Mouse (Mus musculus) c-Kit-negative CD71-positive TER-119-positive erythroid progenitor cells, embryonic 14.5 days (primary cell): ENCODE data around the gene Tlcd1.
"Not testable (repeated sequence)": the region's sequence is repeated elsewhere in the genome, so short reads cannot be mapped to it uniquely, and the experiment has no call there.

ENCODE experiments used
- DNase-seq: peaks from one replicate; pipeline ENCODE4 v3.0.0-alpha.2; 2013; ENCODE audit warnings: low read depth, low spot score

Tlcd1 gene

DNA sequence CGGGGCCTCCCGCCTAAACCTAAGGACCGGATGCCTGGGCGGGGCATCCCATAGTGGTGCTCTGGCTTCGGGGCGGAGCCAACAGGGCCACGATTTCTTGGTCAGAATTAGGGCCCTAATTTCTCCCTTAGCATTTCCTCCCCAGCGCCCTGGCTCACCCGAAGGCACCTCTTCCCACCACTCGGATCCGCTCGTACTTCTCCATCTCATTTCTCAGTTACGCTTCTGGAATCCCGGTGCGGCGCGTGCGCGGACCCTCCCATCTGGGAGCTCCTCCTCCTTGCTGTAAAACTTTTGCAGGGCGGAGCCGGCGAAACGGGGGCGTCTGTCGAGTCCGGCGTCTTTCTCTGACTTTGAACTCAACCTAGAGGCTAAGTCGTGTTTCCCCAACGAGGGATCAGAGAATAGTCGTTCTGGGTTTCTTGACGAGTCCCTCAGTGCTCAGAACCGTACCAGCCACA lies at the start of gene Tlcd1, which contains the start of gene Nek8:
Tlcd1 (plus strand) TSS at position 310 of the 461 bp plus-strand sequence.
Nek8 (minus strand) TSS at position 274 of the 461 bp plus-strand sequence.
- DNase-seq = peak; percentile 83

DNA sequence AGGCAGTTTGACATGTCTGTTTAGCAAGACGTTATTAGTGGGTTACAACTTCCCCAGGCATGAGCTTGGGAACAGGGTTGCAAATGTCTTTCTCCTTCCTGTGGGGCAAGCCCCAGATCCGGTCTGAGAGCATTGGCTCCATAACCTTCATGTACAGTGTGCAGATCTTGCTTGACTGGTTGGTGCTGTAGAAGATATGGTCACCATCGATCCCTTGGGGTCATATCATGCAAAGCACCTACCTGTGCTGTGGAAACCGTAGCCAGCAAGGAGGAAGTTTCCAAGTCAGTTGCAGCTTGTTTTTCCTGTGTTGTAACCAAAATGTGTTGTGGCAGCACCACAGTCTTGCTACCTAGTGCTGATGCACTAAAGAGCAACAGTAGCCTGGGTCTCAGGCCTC lies 49.8 kb upstream of the Tlcd1 start:
- no peak for DNase-seq

DNA sequence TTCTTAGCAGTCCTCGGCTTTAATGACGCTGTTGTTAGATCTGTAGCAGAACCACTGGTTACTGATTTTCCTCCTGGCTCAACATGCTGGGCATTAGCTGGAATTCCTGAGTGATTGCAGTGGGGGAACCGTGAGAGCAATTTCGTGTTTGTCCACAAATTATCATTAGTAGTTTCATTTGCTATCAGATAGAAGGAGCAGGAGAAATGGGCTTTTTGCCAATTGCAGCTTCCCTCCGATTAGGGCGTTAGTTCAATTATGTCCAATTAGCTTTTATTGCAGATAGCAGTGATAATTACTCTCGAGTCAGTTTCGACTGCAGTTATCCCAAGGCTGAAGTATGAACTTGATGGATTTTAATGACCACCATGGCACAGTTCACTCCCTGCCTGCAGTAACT lies 47.1 kb upstream of the Tlcd1 start:
- no peak for DNase-seq

DNA sequence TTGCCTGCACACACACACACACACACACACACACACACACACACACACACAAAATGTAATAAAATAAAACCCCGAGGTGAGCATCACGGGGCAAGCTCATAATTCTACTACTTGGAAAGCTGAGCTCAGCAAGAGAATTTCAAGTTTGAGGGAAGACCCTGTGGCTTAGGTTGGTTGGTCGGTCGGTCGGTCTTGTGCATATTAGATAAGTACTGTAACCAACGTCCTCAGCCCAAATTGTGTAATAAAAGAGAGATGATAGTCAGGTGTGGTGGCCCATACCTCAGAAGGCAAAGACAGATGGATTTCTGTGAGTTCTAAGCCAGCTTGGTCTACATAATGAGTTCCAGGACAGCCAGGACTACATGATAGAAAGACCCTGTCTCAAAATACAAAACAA lies 42.6 kb upstream of the Tlcd1 start:
- no peak for DNase-seq

DNA sequence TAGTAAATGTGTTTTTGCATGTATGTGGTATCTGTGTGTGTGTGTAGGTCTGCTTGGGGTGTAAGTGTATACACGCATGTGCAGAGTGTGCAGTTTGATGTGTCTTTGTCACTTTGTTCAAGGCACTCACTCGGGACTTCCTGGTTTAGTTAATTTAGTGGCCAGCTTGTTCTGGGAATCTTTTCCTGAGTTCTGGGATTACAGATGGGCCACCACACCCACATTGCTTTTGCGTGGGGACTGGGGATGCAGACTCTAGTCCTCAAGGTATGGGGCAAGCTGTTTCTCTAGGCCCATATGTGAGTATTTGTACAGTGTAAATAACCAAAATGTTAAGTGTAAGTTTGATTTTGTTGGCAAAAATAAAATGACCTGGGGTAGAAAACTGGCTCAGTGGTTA lies 42.2 kb upstream of the Tlcd1 start:
- no peak for DNase-seq

DNA sequence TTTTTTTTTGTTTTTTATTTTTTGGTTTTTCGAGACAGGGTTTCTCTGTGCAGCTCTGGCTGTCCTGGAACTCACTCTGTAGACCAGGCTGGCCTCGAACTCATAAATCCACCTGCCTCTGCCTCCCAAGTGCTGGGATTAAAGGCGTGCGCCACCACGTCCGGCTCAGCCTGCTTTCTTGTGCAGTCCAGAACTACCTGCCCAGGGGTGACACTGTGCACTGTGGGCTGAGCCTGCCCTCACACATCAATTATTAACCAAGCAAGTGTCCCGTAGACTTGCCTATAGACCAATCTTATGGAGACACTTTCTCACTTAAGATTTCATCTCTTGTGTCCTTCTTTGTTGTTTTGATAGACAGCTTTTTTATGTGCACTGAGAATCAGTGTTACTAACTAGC lies 41.2 kb upstream of the Tlcd1 start:
- DNase-seq = not testable (repeated sequence)

DNA sequence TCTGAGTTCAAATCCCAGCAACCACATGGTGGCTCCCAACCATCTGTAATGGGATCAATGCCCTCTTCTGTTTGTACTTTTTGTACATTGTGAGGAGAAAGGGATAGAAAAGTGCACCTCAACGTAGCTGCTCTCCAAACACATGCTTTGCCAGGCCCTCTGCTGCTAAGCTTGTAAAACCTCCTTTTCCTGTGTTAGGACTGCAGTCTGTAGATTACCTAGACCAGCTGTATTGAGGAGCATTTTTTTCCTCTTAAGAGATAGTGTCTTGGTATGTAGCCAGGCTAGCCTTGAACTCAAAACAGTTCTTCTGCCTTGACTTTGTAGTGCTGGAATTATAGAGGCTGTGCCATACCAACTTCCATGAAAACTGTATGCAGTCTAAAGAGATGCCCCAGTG lies 40.4 kb upstream of the Tlcd1 start:
- DNase-seq = no peak

DNA sequence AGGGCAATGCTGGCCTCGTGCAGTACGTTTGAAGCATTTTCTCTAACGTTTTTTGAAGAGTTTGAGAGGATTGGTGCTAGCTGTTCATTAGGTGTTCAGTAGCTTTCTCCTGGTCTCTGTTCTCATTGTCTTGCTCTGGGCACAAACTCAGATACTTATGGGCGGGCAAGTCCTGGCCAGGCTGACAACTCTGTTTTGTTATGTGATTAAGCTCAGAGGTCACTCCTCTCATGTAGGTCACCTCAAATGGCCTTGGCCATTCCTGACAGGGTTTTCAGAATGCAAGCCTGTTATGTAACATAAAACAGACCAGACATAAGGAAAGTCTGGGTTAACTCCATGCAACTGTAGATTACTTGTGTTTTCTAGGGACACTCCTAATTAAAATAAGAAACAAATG lies 38.9 kb upstream of the Tlcd1 start:
- no peak for DNase-seq

DNA sequence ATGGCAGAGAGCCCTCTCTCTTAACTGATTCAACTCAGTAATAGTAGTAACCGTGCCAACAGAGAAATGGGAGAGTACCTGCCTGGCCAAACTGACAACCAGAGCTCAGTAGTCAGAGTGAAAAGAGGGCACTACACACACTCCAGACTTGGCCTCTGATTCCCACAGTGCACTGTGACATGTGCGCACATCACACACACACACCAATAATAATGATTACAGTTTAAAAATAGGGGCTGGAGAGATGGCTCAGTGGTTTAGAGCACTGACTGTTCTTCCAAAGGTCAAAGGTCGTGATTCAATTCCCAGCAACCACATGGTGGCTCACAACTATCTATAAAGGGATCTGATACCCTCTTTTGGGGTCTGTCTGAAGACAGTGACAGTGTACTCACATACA lies 38.5 kb upstream of the Tlcd1 start:
- DNase-seq = no peak

DNA sequence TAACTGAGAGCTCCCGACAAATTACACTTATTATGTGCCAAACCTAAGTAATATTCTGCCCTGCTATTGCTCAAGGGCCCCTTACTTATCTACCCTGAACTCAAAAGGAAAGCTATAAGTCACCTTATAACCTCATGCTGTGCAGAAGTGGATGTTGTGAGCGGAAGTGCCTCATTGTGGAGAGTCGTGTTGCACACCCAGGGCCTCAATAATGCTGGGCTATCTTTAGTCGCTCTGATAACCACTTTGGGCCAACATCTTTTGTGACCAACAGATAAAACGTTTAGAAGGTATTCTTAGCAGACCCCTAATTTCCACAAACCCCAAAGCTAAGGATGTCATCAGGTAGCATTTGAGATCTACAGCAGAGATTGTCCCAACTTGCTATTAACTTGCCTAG lies 35.8 kb upstream of the Tlcd1 start:
- no peak for DNase-seq

DNA sequence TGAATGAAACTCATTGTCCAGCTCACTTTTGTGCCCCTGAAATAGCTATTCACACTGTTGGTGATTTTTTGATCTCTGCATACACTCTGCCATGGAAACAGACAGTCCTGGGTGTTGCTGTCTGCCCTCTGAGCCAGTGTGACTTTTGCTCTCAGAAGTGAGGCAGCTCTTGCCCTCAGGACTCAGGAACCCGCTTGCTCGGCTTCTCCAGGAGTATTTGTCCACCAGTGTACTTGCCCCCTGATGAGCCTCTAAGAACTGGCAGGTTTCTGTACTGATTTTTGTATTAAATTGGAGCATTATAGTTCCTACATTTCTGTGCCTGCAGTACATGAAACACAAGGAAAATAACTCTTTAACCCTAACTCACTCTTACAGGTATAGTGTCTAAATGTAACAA lies 33.0 kb upstream of the Tlcd1 start:
- no peak for DNase-seq

DNA sequence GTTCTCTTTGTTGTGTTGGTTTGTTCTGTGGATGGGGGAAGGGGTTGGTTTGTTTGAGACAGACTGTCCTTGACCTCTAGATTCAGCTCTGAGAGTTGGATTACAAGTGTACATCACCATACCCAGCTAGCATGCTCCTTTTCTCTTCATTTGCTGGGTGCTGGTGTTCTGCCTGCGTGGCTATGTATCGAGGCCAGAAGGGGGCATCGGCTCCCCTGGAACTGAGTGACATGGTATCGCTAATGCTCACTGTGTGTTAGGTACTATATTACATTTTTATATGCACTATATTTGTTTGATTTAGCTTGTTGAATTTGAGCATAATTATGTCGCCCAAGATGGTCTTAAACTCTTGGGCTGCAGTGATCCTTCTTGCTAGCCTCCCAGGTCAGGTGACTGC lies 30.3 kb upstream of the Tlcd1 start:
- no peak for DNase-seq

DNA sequence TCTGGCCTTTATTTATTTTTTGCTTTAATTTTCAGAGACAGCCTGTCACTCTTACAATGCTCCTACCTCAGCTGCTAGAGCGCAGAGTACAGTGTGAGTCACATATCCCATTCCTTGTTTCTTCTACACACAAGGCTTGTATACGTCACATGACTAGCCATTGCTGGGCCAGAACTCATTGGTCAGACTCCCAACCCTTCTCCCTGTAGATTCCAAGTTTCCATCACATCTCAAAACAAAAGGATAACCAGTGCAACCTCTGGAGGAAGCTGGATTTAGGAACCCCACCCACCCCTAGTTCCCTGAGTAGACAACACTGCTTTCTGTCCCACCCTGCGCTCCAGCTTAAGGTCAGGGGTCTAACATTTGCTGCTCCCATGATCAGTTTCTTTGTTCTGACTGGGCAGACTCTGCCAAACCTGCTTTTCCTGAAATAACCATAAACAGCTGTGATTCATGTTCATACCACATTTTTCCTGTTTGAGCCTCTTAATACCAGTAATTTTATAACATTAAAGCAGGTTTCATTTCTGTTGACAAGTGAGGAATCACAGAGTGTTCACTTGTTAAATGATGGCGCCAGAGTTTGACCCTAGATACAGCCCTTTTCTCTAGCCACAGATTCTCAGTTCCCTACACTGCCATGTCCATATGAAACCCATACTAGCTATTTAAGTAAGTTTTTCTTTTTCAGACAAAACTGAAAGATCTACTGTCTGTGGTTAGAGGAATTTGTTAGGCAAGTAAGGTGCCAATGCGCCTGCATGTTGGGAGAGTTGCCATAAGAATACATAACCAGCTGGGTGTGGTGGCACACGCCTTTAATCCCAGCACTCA lies 29.6 kb upstream of the Tlcd1 start:
- no peak for DNase-seq

DNA sequence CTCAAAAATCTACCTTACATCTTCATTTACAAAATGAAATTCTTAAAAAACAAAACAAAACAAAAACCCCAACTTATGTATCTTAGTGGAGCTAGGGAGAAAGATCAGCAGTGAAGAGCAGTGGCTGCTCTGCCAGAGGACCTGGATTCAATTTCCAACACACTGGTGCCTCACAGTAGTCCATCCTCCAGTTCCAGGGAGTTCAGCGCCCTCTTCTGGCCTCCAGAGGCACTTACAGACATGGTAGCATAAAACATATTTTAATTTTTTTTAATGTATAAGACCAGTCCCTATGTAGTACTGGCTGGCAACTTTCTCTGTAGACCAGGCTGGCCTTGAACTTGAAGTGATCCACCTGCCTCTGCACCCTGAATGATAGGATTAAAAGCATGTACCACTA lies 25.4 kb upstream of the Tlcd1 start:
- DNase-seq = peak; percentile 53

DNA sequence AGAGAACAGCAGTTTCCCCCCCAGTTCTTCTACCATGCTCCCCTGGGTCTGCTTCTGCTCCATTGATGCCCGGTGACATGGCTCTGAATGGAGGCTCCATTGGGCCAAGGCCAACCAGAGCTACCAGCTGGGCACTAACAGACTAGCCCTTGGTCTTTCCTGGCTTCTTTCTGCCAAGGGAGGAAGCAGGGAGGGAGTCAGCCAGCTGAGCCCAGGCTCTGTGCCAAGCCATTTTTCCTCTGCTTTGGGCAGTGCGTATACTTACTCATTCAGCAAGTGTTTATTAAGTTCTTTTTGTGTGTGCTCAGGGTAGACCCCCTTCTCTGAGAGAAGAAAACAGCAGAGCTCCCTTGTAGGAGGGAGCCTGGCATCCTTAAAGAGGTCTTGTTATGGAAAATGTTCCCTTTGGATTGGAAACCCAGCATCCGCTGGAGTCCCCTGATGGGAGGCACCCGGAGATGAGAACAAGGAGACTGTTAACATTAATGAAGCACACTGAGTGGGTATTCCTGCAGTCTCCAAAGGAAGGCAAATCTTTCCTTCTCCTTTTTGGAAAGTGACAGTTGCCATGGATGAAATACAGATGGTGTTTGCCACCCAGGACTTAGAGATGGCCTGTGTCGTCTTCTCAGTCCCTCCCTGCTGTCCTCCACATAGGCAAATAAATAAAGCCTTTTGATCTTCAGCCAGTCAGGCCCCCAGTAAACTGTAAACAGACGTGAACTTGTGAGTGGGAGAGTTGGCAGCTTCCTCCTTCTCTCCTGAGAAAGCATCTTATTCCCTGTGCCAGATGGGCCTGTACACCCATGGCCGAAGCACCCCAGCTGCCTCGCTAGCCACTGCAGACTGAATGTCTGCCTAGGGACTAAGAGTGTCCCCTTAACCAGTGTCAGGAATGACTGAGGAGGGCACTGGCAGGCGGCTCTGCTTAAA lies 23.9 kb upstream of the Tlcd1 start:
- DNase-seq = no peak

DNA sequence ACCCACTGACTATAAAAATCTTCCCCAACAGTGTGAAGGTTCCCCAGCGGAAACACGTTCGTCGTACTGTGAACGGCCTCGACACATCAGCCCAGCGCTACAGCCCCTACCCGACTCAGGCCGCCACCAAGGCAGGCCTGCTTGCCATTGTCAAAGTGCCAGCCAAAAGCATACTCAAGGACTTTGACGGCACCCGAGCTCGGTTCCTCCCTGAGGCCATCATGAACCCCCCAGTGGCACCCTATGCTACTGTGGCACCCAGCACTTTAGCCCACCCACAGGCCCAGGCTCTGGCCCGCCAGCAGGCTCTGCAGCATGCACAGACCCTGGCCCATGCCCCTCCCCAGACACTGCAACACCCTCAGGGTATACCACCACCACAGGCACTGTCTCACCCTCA lies 22.7 kb upstream of the Tlcd1 start:
- DNase-seq = no peak

DNA sequence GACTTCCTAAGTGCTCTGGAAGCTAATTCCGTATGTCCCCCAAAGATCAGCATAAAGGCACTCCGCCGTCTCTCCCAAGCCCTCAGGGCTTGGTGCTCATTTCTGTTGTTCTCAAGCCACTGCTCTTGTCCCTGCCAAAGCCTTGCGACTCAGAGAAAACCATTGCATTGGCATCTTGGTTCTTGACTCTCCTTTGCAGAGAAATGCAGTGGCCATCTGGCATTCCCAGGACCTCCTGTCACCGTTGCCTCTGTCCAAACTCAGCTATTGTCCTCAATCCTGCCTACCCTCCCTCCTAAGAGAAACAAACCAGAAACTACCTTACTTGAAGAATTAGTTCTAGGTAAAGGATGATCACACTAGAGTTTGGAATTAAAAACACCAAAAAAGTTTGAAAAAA lies 20.8 kb upstream of the Tlcd1 start:
- DNase-seq = no peak

DNA sequence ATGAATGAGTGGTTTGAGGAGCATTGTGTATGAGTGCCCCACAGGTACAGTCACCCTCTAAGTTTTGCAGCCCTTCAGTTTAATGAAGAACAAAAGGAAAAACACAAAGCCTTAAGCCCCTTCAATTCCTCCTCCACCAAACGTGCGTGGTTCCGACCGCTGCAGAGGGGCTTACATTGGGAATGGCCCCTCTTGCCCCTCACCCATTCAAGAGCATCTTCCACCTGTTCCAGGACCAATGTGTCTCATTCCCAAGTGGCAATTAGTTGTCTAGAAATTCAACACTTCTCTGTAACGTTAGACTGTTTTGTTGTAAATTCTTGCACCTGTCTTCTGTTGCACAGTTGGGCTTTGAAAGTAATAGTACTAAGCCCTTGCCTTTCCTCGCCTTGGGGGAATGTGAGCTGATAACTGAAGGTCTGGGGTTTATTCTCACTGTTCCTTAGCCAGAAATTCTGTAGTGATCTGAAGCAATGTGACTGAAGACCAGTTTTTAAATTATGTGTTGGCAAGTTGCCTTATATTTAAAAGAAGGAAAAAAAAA lies 20.3 kb upstream of the Tlcd1 start:
- no peak for DNase-seq

DNA sequence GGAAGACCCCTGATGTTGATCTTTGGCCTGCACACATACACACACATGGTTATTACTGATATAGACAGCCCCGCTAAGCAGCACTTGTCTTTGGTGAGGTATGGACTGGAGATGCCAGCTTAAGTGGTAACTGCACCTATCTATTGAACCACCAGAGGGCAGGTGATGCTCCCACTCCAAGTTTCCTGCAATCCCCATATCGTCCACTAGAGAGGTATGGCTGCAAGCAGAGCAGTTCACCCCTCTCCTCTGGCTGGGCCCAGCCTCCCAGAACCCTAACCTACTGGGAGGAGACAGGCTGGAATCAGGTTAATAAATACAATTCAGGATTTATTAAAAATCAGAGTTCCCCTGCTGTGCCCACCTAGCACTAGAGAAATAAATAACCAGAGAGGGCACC lies 17.4 kb upstream of the Tlcd1 start:
- DNase-seq = peak; percentile 82

DNA sequence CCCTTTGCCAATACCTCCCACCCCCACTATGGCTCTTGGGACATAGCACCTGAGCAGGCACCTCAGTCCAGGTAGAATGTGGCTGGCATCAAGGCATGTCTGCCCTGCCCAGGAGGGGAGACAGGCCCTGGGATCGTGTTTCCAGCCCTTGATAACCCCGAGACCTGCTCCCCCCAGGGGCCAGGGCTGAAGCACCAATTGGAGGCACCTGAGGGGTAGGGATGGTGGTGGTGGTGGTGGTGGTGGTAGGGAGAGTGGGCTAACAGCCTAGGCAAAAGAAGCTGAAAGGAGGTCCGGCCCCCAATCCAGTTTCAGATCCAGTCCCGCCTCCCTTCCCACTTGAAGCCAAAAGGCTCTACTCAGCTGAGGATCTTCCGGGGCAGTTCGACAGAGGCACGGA lies 17.0 kb upstream of the Tlcd1 start:
- DNase-seq = no peak

DNA sequence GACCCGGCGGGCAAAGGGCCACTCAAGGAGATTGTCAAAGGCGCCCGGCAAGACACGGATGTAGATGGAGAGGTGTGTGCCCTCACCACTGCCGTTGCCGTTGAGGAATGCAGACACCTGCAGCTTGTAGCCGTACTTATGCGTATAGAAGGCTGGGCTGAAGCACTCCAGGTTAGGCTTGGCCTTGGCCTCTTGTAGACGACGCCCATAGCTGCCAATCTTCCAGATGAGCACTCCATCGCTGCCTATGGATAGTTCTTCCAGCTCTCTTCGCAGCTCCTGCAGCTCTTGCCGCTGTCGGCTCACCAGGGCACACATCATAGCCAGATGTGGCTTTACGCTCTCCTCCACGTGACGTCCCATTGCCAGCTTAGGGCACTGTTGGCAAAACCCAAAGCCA lies 16.3 kb upstream of the Tlcd1 start:
- no peak for DNase-seq

DNA sequence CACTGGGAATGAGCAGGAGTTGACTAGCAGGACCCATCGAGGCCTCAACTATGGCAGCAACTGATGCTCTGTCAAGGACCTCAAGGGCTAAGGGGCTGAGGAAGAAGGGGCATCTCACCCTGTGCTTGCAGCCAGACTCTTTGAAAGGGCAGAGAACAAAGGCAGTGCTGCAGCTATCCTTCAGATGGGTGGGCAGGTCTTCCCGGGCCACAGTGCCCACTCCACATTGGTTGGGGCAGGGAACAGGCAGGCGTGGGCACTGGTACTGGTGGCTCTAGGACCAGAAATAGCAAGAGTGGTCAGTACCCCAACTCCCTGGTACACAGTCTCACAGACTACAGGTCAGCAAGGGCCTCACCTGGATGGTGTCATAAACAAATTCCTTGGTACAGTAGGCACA lies 15.8 kb upstream of the Tlcd1 start:
- DNase-seq = no peak
